Mouse (Mus musculus) adrenal gland, postnatal 14 days (tissue): Measurements from ENCODE around the gene Dnah2. TPM values are rescaled to one million over a fixed set of nuclear protein-coding genes. Genes with fewer than 3 reads are reported as not detected.

Experiments used
- DNase-seq: peaks from one replicate; pipeline ENCODE4 v3.0.0; 2021; ENCODE audit warnings: mixed read lengths
- total RNA-seq: library from RNA; stranded (reverse); gene quantifications from 2 replicates; pipeline ENCODE4 v1.2.3, GENCODE M21; 2021

Dnah2 gene
- total RNA-seq, 1 experiment from 2014 or later = 0.22 TPM

- no peak for DNase-seq
Observed at GRCm38 (mm10) chr11:69406867-69407723, 141.8 kb downstream of the Dnah2 start.

- no peak for DNase-seq
Observed at GRCm38 (mm10) chr11:69406282-69406681, 142.6 kb downstream of the Dnah2 start.

GRCm38 (mm10) chr11:69405397-69406200 is 143.3 kb downstream of the Dnah2 start:
- no peak for DNase-seq

- DNase-seq = no peak
Observed at GRCm38 (mm10) chr11:69404595-69405396, 144.1 kb downstream of the Dnah2 start.

GRCm38 (mm10) chr11:69403691-69404594 is 145.0 kb downstream of the Dnah2 start:
- DNase-seq = peak; percentile 18

GRCm38 (mm10) chr11:69401987-69402386 is 146.9 kb downstream of the Dnah2 start:
- DNase-seq = no peak

- DNase-seq = peak; percentile 93
Observed at GRCm38 (mm10) chr11:69401210-69401637, 147.7 kb downstream of the Dnah2 start.

- peak; percentile 17 for DNase-seq
Observed at GRCm38 (mm10) chr11:69400083-69400850, 148.6 kb downstream of the Dnah2 start.

- DNase-seq = peak; percentile 42
Observed at GRCm38 (mm10) chr11:69399201-69400082, 149.5 kb downstream of the Dnah2 start.

GRCm38 (mm10) chr11:69398486-69399200 is 150.3 kb downstream of the Dnah2 start:
- DNase-seq = peak; percentile 16

- peak; percentile 76 for DNase-seq
Observed at GRCm38 (mm10) chr11:69398059-69398458, 150.9 kb downstream of the Dnah2 start, which contains the start of gene Tmem88. Gene Tmem88, minus strand, starts transcription at chr11:69398234.

GRCm38 (mm10) chr11:69397581-69398057 is 151.3 kb downstream of the Dnah2 start:
- peak; percentile 58 for DNase-seq

- DNase-seq = peak; percentile 69
Observed at GRCm38 (mm10) chr11:69396772-69397171, 152.1 kb downstream of the Dnah2 start.

GRCm38 (mm10) chr11:69395634-69396373 is 153.1 kb downstream of the Dnah2 start:
- DNase-seq = peak; percentile 96

GRCm38 (mm10) chr11:69395235-69395633 is 153.7 kb downstream of the Dnah2 start, which contains the start of the genes Naa38 and Cyb5d1:
Gene Naa38, plus strand, starts transcription at chr11:69395487.
Gene Cyb5d1, minus strand, starts transcription at chr11:69395631.
- peak; percentile 92 for DNase-seq

GRCm38 (mm10) chr11:69394591-69395167 is 154.2 kb downstream of the Dnah2 start:
- peak; percentile 29 for DNase-seq
